Mouse (Mus musculus) midbrain, embryonic 15.5 days (tissue): ENCODE measurements at regions not wholly inside any gene's neighbourhood (a gene's known extent, or its start where the extent isn't known, plus 50 kb on each side); places are given as distances from the start of the nearest gene placed in this dataset.

Source experiments
- ATAC-seq: fragments of 200-750 bp; cut with Nextera tagmentation; replicated peaks from 2 replicates; pipeline ENCODE4 v1.8.0; 2017; ENCODE audit warnings: moderate TSS enrichment
- H3K27ac ChIP-seq: fragments of 300-500 bp; sonication (generic); 2 replicates; pipeline ENCODE4 v1.5.1; 2015; ENCODE audit warnings: mild to moderate bottlenecking, inconsistent platforms
- H3K27me3 ChIP-seq: fragments of 300-500 bp; sonication (generic); replicated peaks from 2 replicates; pipeline ENCODE4 v1.6.1; 2015; ENCODE audit warnings: inconsistent platforms
- H3K36me3 ChIP-seq: fragments of 300-500 bp; sonication (generic); replicated peaks from 2 replicates; pipeline ENCODE4 v1.6.1; 2015; ENCODE audit warnings: inconsistent platforms
- H3K4me1 ChIP-seq: fragments of 300-500 bp; sonication (generic); 2 replicates; pipeline ENCODE4 v1.6.1; 2015; ENCODE audit warnings: inconsistent platforms
- H3K4me2 ChIP-seq: fragments of 300-500 bp; sonication (generic); 2 replicates; pipeline ENCODE4 v1.6.1; 2015; ENCODE audit warnings: inconsistent platforms, mild to moderate bottlenecking, moderate library complexity
- H3K4me3 ChIP-seq: fragments of 300-500 bp; sonication (generic); 2 replicates; pipeline ENCODE4 v1.5.1; 2015; ENCODE audit warnings: mild to moderate bottlenecking, inconsistent platforms
- H3K9ac ChIP-seq: fragments of 300-500 bp; sonication (generic); 2 replicates; pipeline ENCODE4 v1.6.1; 2015; ENCODE audit warnings: mild to moderate bottlenecking, inconsistent platforms
- H3K9me3 ChIP-seq: fragments of 300-500 bp; sonication (generic); 2 replicates; pipeline ENCODE4 v1.6.1; 2016; ENCODE audit warnings: inconsistent platforms
- WGBS: fragments of 180-500 bp; shearing (Covaris S2); methylation state at CpG from one replicate; pipeline ENCODE4 v1.1.7; 2015; ENCODE audit warnings: mixed read lengths; 5-methylcytosine and 5-hydroxymethylcytosine counted together

DNA sequence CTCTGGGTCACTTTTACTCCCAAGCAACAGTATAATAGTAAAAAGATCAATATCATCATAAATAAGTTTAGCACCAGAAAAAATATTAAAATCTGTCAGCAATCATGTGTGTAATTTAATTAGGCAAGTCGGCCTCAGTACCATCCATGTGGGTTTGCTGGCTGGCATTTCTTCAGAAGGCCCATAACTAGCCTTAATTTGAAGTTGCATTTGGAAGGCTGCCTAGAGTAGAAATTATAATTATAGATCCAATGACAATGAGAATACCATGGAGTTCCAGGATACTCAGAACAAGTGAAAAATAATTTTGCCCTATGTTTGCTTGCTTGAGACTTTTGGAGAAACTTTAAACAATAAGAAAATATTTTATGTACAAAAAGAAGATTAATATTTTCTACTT is 521.4 kb downstream of the Kctd12 start:
- Histone ChIP-seq H3K4me1 (no peaks in the 10 kb centered on the region), H3K4me2 (no peak overlapping the region), H3K9me3 (no peaks in the 10 kb centered on the region), H3K27me3 (no peaks in the 10 kb centered on the region), H3K9ac (no peak overlapping the region), H3K27ac (no peak overlapping the region), H3K4me3 (no peak overlapping the region), H3K36me3 (no peaks in the 10 kb centered on the region)
- ATAC-seq, result no peak
- WGBS, result 79% methylated on average over 1 of the region's 1 CpGs

DNA sequence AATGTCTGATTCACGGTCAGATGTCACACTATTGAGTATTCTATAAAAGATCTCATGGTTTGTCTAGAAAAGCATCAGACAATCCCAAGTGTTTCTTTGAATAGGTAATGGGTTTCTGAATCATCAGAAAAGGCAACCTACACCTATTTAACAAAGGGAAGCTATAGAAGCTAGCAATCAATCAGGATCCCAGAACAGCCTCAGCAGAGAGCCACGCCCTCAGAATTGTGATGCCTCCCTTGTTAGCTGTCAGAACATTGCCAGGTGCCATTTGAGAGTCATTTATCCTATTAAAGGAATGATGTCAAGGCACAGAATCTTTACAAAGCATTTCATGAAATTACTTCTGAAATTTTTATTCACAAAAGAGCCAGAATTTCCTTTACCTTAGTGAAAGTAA is 542.7 kb downstream of the Kctd12 start:
- Histone ChIP-seq H3K27ac (no peak overlapping the region), H3K9ac (no peak overlapping the region), H3K4me2 (no peak overlapping the region), H3K4me3 (no peak overlapping the region), H3K4me1 (no peaks in the 10 kb centered on the region), H3K36me3 (no peaks in the 10 kb centered on the region), H3K27me3 (no peaks in the 10 kb centered on the region), H3K9me3 (no peaks in the 10 kb centered on the region)
- ATAC-seq, result no peak
- 63% methylated on average over 2 of the region's 2 CpGs for WGBS

- H3K36me3 ChIP-seq, result no peaks in the 10 kb centered on the region
- no peaks in the 10 kb centered on the region for H3K4me1 ChIP-seq
- no peak overlapping the region for H3K27ac ChIP-seq
- H3K9me3 ChIP-seq, result no peaks in the 10 kb centered on the region
- H3K27me3 ChIP-seq, result no peaks in the 10 kb centered on the region
- ATAC-seq, result no peak
- 79% methylated on average over 4 of the region's 4 CpGs for WGBS
- no peak overlapping the region for H3K4me2 ChIP-seq
- H3K9ac ChIP-seq, result no peak overlapping the region
- no peak overlapping the region for H3K4me3 ChIP-seq
Observed at GRCm38 (mm10) chr14:102403397-102404115, 578.9 kb downstream of the Kctd12 start.

- no peak for ATAC-seq
- Histone ChIP-seq H3K4me3 (no peak overlapping the region), H3K9ac (no peak overlapping the region), H3K27ac (no peak overlapping the region), H3K36me3 (no peaks in the 10 kb centered on the region), H3K4me2 (no peak overlapping the region), H3K9me3 (no peaks in the 10 kb centered on the region), H3K27me3 (no peaks in the 10 kb centered on the region), H3K4me1 (no peaks in the 10 kb centered on the region)
- WGBS, result 82% methylated on average over 4 of the region's 4 CpGs
Observed at GRCm38 (mm10) chr14:102402061-102402689, 580.3 kb downstream of the Kctd12 start.

DNA sequence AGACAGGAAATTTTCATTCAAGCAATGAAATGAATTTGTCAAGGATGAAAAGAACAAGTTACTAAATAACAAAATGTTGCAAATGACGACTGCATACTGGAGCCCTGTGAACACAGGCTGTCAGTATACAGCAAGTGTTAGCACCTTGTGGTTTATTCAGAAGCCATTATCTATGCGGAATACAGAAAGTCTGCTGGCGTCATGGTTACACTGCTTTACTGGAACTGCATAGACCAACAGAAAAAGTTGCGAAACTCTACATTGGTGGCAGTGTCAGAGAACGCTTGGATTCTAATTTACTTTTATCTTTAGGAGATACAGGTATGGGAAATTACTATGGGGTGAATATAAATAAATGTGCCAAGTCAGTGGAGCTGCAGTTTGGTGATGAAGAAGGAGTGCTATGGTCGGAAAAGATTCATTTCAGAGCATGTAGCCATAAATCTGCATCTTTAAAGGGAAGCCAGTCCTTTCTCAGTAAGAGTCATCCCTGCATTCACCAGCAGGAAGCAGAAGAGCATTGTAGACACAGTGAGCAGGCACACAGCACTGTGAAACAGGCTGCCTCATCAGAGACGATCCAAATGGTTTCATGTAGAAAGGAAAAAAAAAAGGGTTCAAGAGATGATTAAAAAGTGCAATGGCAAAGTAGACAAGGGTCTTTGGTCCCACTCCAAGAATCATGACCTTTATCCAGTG is 586.3 kb downstream of the Kctd12 start:
- Histone ChIP-seq H3K9ac (no peak overlapping the region), H3K27ac (no peak overlapping the region), H3K36me3 (no peaks in the 10 kb centered on the region), H3K9me3 (no peaks in the 10 kb centered on the region), H3K4me3 (no peak overlapping the region), H3K4me2 (no peak overlapping the region), H3K27me3 (no peaks in the 10 kb centered on the region), H3K4me1 (no peaks in the 10 kb centered on the region)
- no peak for ATAC-seq
- WGBS, result 84% methylated on average over 7 of the region's 7 CpGs

- WGBS, result 77% methylated on average over 3 of the region's 3 CpGs
- no peak for ATAC-seq
- Histone ChIP-seq H3K4me3 (no peak overlapping the region), H3K27ac (no peak overlapping the region), H3K9me3 (no peaks in the 10 kb centered on the region), H3K4me1 (no peaks in the 10 kb centered on the region), H3K36me3 (no peaks in the 10 kb centered on the region), H3K27me3 (no peaks in the 10 kb centered on the region), H3K4me2 (no peak overlapping the region), H3K9ac (no peak overlapping the region)
Observed at GRCm38 (mm10) chr14:102392351-102392750, 590.1 kb downstream of the Kctd12 start.

- H3K4me2 ChIP-seq, result no peak overlapping the region
- ATAC-seq, result no peak
- no peaks in the 10 kb centered on the region for H3K4me1 ChIP-seq
- H3K27me3 ChIP-seq, result no peaks in the 10 kb centered on the region
- 90% methylated on average over 5 of the region's 5 CpGs for WGBS
- H3K4me3 ChIP-seq, result no peak overlapping the region
- H3K9ac ChIP-seq, result no peak overlapping the region
- H3K36me3 ChIP-seq, result no peaks in the 10 kb centered on the region
- no peak overlapping the region for H3K27ac ChIP-seq
- H3K9me3 ChIP-seq, result no peaks in the 10 kb centered on the region
Observed at GRCm38 (mm10) chr14:102372994-102373567, 609.4 kb downstream of the Kctd12 start.

DNA sequence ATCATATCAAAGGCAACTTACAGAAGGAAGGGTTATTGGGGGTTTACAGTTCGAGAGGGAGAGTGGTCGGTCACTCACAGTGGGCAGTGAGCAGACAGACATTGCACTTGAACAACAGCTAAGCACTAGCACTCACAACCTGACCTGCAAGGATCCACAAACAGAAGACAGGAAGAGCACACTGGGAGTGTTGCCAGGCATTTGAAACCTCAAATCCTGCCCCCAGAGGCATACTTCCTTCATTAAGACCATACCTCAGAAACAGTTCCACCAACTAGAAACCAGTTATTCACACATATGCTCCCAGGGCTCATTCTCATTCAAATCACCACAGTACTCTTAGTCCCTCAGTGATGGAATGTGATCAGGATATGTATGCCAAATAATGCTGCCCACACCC is 620.8 kb downstream of the Kctd12 start:
- Histone ChIP-seq H3K4me1 (no peaks in the 10 kb centered on the region), H3K36me3 (no peaks in the 10 kb centered on the region), H3K9me3 (no peaks in the 10 kb centered on the region), H3K27ac (no peak overlapping the region), H3K27me3 (no peaks in the 10 kb centered on the region), H3K9ac (no peak overlapping the region), H3K4me2 (no peak overlapping the region), H3K4me3 (no peak overlapping the region)
- WGBS, result 82% methylated on average over 2 of the region's 2 CpGs
- ATAC-seq, result no peak

- Histone ChIP-seq H3K4me2 (no peak overlapping the region), H3K9ac (no peak overlapping the region), H3K27me3 (no peaks in the 10 kb centered on the region), H3K9me3 (no peaks in the 10 kb centered on the region), H3K27ac (no peak overlapping the region), H3K4me1 (no peaks in the 10 kb centered on the region), H3K36me3 (no peaks in the 10 kb centered on the region), H3K4me3 (no peak overlapping the region)
- no peak for ATAC-seq
Observed at GRCm38 (mm10) chr14:102329409-102329808, 599.7 kb downstream of the Lmo7 start.

- H3K4me1 ChIP-seq, result no peaks in the 10 kb centered on the region
- no peak overlapping the region for H3K4me3 ChIP-seq
- no peak overlapping the region for H3K27ac ChIP-seq
- H3K4me2 ChIP-seq, result no peak overlapping the region
- ATAC-seq, result no peak
- H3K9ac ChIP-seq, result no peak overlapping the region
- WGBS, result 81% methylated on average over 6 of the region's 6 CpGs
- H3K9me3 ChIP-seq, result no peaks in the 10 kb centered on the region
- H3K36me3 ChIP-seq, result no peaks in the 10 kb centered on the region
- H3K27me3 ChIP-seq, result no peaks in the 10 kb centered on the region
Observed at GRCm38 (mm10) chr14:102306332-102306731, 576.6 kb downstream of the Lmo7 start.

DNA sequence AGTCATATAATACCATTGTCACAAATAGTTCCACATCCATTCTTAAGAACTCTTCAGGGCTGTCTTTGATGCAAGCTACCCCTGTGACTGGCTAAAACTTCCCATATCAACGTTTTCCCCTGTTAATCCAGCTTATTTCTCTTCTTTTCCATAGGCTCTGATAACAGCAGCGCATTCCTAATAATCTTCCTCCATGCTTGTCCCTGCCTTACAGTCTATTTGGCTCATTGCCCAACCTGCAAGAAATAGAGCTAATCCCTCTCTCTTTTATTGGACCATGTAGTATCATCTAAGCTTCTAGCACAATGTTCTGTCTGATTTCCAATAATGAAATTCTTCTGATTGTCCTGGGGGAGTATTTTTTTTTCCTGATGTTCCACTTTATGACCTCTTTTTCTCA is 573.1 kb downstream of the Lmo7 start:
- Histone ChIP-seq H3K27me3 (no peaks in the 10 kb centered on the region), H3K4me3 (no peak overlapping the region), H3K27ac (no peak overlapping the region), H3K9me3 (no peaks in the 10 kb centered on the region), H3K4me2 (no peak overlapping the region), H3K9ac (no peak overlapping the region), H3K36me3 (no peaks in the 10 kb centered on the region), H3K4me1 (no peaks in the 10 kb centered on the region)
- 52% methylated on average over 2 of the region's 2 CpGs for WGBS
- ATAC-seq, result 0 out of 2 replicates have a peak, but pooled peaks have one; percentile 39

- H3K36me3 ChIP-seq, result no peaks in the 10 kb centered on the region
- H3K9me3 ChIP-seq, result no peaks in the 10 kb centered on the region
- H3K4me1 ChIP-seq, result no peaks in the 10 kb centered on the region
- 76% methylated on average over 6 of the region's 6 CpGs for WGBS
- no peak overlapping the region for H3K4me3 ChIP-seq
- H3K27me3 ChIP-seq, result no peaks in the 10 kb centered on the region
- H3K9ac ChIP-seq, result no peak overlapping the region
- H3K4me2 ChIP-seq, result no peak overlapping the region
- H3K27ac ChIP-seq, result no peak overlapping the region
- no peak for ATAC-seq
Observed at GRCm38 (mm10) chr14:102300251-102300650, 570.5 kb downstream of the Lmo7 start.
